ENCODE assay signal across 14 mouse cellular contexts in genomic region chr9:123219826-123220225, GRCm38 (mm10). TPM values are rescaled to one million over a fixed set of nuclear protein-coding genes. Genes with fewer than 3 reads are reported as not detected.
DNase-seq lines count a peak whose midpoint lies in the region; ATAC-seq and TF ChIP-seq lines count a peak whose summit lies in the region.
"Had no signal": no experiment of that assay in that cellular context is flagged by ENCODE, and none has a peak within 500 bp of the region (broad histone marks: within the 10 kb centered on the region; RNA-seq: fewer than 3 reads in every experiment).

No protein-coding gene starts in this region.

- TF ChIP-seq POLR2A in limb, embryonic 14.5 days (IDR thresholded peaks at IDR 0.05; ENCODE audit: borderline replicate concordance, extremely low read depth, insufficient read depth, insufficient read length) = no peak

- H3K4me3 ChIP-seq in heart, embryonic 12.5 days = no peak overlapping the region
- H3K4me3 ChIP-seq in limb, embryonic 14.5 days (replicated peaks; ENCODE audit: low read length) = no peak overlapping the region
- no peak overlapping the region for H3K4me3 ChIP-seq in limb, embryonic 10.5 days
- no peak overlapping the region for H3K4me3 ChIP-seq in midbrain, embryonic 13.5 days (replicated peaks)
- H3K4me3 ChIP-seq: limb, embryonic 15.5 days had no signal

- H3K9me3 ChIP-seq in heart, embryonic 12.5 days (replicated peaks) = no peaks in the 10 kb centered on the region
- no peaks in the 10 kb centered on the region for H3K9me3 ChIP-seq in limb, embryonic 14.5 days (ENCODE audit: control insufficient read depth, low read length)
- no peaks in the 10 kb centered on the region for H3K9me3 ChIP-seq in limb, embryonic 10.5 days (replicated peaks)
- no peaks in the 10 kb centered on the region for H3K9me3 ChIP-seq in midbrain, embryonic 13.5 days
- H3K9me3 ChIP-seq: limb, embryonic 15.5 days had no signal

- peak overlapping the region; percentile 13; the same call in 1 of the 2 replicates for H3K4me2 ChIP-seq in heart, embryonic 12.5 days
- H3K4me2 ChIP-seq in limb, embryonic 14.5 days (replicated peaks; ENCODE audit: low read depth, low read length, severe bottlenecking) = no peak overlapping the region
- no peak overlapping the region for H3K4me2 ChIP-seq in midbrain, embryonic 13.5 days (replicated peaks)
- H3K4me2 ChIP-seq: limb, embryonic 15.5 days had no signal

- peaks cover 24% of the 10 kb centered on the region for H3K4me1 ChIP-seq in heart, embryonic 12.5 days (replicated peaks)
- no peaks in the 10 kb centered on the region for H3K4me1 ChIP-seq in limb, embryonic 14.5 days (ENCODE audit: control insufficient read depth, insufficient read depth, low read length)
- H3K4me1 ChIP-seq in limb, embryonic 10.5 days = peaks cover 10% of the 10 kb centered on the region
- peaks cover 8% of the 10 kb centered on the region for H3K4me1 ChIP-seq in midbrain, embryonic 13.5 days (replicated peaks)

- H3K36me3 ChIP-seq in heart, embryonic 12.5 days = no peaks in the 10 kb centered on the region
- H3K36me3 ChIP-seq in limb, embryonic 14.5 days (ENCODE audit: control insufficient read depth, insufficient read depth, low read length) = no peaks in the 10 kb centered on the region
- no peaks in the 10 kb centered on the region for H3K36me3 ChIP-seq in limb, embryonic 10.5 days
- no peaks in the 10 kb centered on the region for H3K36me3 ChIP-seq in midbrain, embryonic 13.5 days
- H3K36me3 ChIP-seq: limb, embryonic 15.5 days had no signal

- H3K27ac ChIP-seq in heart, embryonic 12.5 days (ENCODE audit: poor library complexity, severe bottlenecking) = peak overlapping the region; percentile 32; the same call in 1 of the 2 replicates
- no peak overlapping the region for H3K27ac ChIP-seq in limb, embryonic 14.5 days (replicated peaks; ENCODE audit: low read depth, low read length)
- H3K27ac ChIP-seq in limb, embryonic 10.5 days = no peak overlapping the region
- H3K27ac ChIP-seq in midbrain, embryonic 13.5 days = no peak overlapping the region
- H3K27ac ChIP-seq: limb, embryonic 15.5 days had no signal

- DNase-seq in heart, adult 9 months (ENCODE audit: low spot score in 2 of 2) = no peak
- peak; percentile 4 for DNase-seq in limb, embryonic 14.5 days (ENCODE audit: low spot score)
- DNase-seq in limb, embryonic 10.5 days (ENCODE audit: low spot score) = no peak
- peak; percentile 53 to 68 for DNase-seq in frontal cortex, adult 2 months (ENCODE audit: extremely low spot score in 1 of 2, low spot score in 1 of 2)
- DNase-seq in right cerebral cortex, adult 2 months (ENCODE audit: low spot score in 2 of 2) = peak; percentile 47 to 53
- DNase-seq in adrenal gland, postnatal 36 days = no peak
- DNase-seq: gastrocnemius, postnatal 10 days; retina, postnatal 1 day; thymus, adult 18-20 months had no signal

- ATAC-seq in heart, embryonic 12.5 days (ENCODE audit: insufficient number of reproducible peaks, low FRiP score) = 0 out of 2 replicates have a peak, but pooled peaks have one; percentile 18
- no peak for ATAC-seq in limb, embryonic 14.5 days (ENCODE audit: low FRiP score, low read depth)
- no peak for ATAC-seq in midbrain, embryonic 13.5 days
- ATAC-seq: hindbrain, embryonic 16.5 days had no signal

- WGBS in heart, embryonic 12.5 days = 18% methylated on average over 5 of the region's 5 CpGs
- WGBS in limb, embryonic 14.5 days = 70% methylated on average over 5 of the region's 5 CpGs
- 71% methylated on average over 5 of the region's 5 CpGs for WGBS in limb, embryonic 10.5 days
- 35% methylated on average over 5 of the region's 5 CpGs for WGBS in midbrain, embryonic 13.5 days

- H3K9ac ChIP-seq in heart, embryonic 12.5 days = no peak overlapping the region
- no peak overlapping the region for H3K9ac ChIP-seq in limb, embryonic 14.5 days (ENCODE audit: low read depth, low read length, severe bottlenecking)
- H3K9ac ChIP-seq in midbrain, embryonic 13.5 days (replicated peaks) = no peak overlapping the region
- H3K9ac ChIP-seq: limb, embryonic 15.5 days had no signal

- H3K27me3 ChIP-seq in heart, embryonic 12.5 days (replicated peaks) = peaks cover 18% of the 10 kb centered on the region
- H3K27me3 ChIP-seq in limb, embryonic 14.5 days (ENCODE audit: control insufficient read depth, insufficient read depth, low read length) = 0 out of 2 replicates have a peak, but pooled peaks cover 8% of the 10 kb centered on the region
- H3K27me3 ChIP-seq in limb, embryonic 10.5 days (ENCODE audit: low read depth, poor library complexity, severe bottlenecking) = peaks cover 26% of the 10 kb centered on the region
- H3K27me3 ChIP-seq in midbrain, embryonic 13.5 days = peaks cover 18% of the 10 kb centered on the region

RNA-seq across cellular contexts. Expression of gene Cdcp1, which starts 4.0 kb away (rescaled TPM):
- polyA plus RNA-seq in heart, embryonic 12.5 days (2016; fragmentation: Nextera tagmentation; extraction: Ambion mirVana) = 0.09 and 0.18 TPM in 2 replicates
- polyA plus RNA-seq in limb, embryonic 14.5 days (2012; rRNA removed) = 6.1 and 7.1 TPM in 2 replicates
- polyA plus RNA-seq in limb, embryonic 14.5 days (2014; fragmentation: Nextera tagmentation; extraction: Ambion mirVana) = 9.1 and 9.3 TPM in 2 replicates
- polyA plus RNA-seq in limb, embryonic 10.5 days (2016; fragmentation: Nextera tagmentation; extraction: Ambion mirVana) = 2.8 and 3.5 TPM in 2 replicates
- polyA plus RNA-seq in frontal cortex, adult 2 months (2012; rRNA removed) = 0.18 and 0.25 TPM in 2 replicates
- under 1 TPM in 1 of 2 experiments, not detected in 1; 0.13 TPM for total RNA-seq in adrenal gland, postnatal 36 days (2021)
- 0.04 and 0.05 TPM in 2 replicates for polyA plus RNA-seq in midbrain, embryonic 13.5 days (2015; fragmentation: Nextera tagmentation; extraction: Ambion mirVana)
- total RNA-seq: gastrocnemius, postnatal 10 days had no signal
- polyA plus RNA-seq: C2C12 had no signal

RNA-seq across cellular contexts. Expression of gene Tmem158, which starts 40.7 kb away (rescaled TPM):
- 5.1 and 8.1 TPM in 2 replicates for polyA plus RNA-seq in heart, embryonic 12.5 days (2016; fragmentation: Nextera tagmentation; extraction: Ambion mirVana)
- polyA plus RNA-seq in limb, embryonic 14.5 days (2012; rRNA removed) = 32.0 and 54.9 TPM in 2 replicates
- polyA plus RNA-seq in limb, embryonic 14.5 days (2014; fragmentation: Nextera tagmentation; extraction: Ambion mirVana) = 19.6 and 24.0 TPM in 2 replicates
- 4.2 and 4.9 TPM in 2 replicates for polyA plus RNA-seq in limb, embryonic 10.5 days (2016; fragmentation: Nextera tagmentation; extraction: Ambion mirVana)
- 51.9 and 54.8 TPM in 2 replicates for polyA plus RNA-seq in frontal cortex, adult 2 months (2012; rRNA removed)
- total RNA-seq in adrenal gland, postnatal 36 days (2021) = 10 to 100 TPM in 1 of 2 experiments, 1 to 10 TPM in 1; 9.3 to 10.2 TPM
- polyA plus RNA-seq in midbrain, embryonic 13.5 days (2015; fragmentation: Nextera tagmentation; extraction: Ambion mirVana) = 14.0 and 17.0 TPM in 2 replicates

Comparison
In these comparisons a context has a peak if more than half of its experiments do, and no peak if none do; other contexts are left out.
1. DNase-seq: peak in limb, embryonic 14.5 days (single experiment), frontal cortex, adult 2 months (2 of 2) and right cerebral cortex, adult 2 months (2 of 2); none in heart, adult 9 months (0 of 2), limb, embryonic 10.5 days (single experiment) and adrenal gland, postnatal 36 days (0 of 2).